Mouse (Mus musculus) thymus, postnatal 36 days (tissue): ENCODE data around the gene Ltb4r2.

Experiments used
- DNase-seq, 2 experiments: peaks; one replicate each; pipeline ENCODE4 v3.0.0; 2022; ENCODE audit warnings: mixed read lengths in 2 of 2

Gene Ltb4r2

GRCm38 (mm10) chr14:55743711-55744110 is 17.5 kb upstream of the Ltb4r2 start:
- peak; percentile 81 to 85 for DNase-seq

- peak; percentile 85 to 87 for DNase-seq
These were observed 15.9 kb upstream of the Ltb4r2 start, which contains the start of the genes Dhrs1 and Nop9 for GRCm38 (mm10) chr14:55745180-55745860. Gene Dhrs1, minus strand, starts transcription at chr14:55745690. Gene Nop9, plus strand, starts transcription at chr14:55745693.

DNA sequence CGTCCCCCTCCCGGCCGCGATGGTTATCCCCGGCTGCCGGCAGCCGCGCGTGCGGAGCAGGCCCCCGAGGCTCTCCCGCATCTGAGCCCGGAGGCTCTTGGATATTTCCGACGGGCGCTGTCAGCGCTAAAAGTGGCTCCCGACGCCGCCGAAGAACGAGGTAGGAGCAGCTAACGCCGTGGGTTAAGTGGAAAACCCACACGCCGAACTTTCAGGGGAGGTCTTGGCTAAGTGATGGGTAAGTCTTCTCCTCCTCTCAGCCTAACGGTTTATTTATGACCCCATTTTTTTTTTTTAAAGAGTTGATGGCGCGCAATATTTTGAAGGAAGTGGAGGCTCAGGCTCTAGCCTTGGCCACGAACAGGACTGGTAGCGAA is 15.4 kb upstream of the Ltb4r2 start:
- no peak for DNase-seq

GRCm38 (mm10) chr14:55747051-55747847 is 14.0 kb upstream of the Ltb4r2 start:
- DNase-seq: no peak

GRCm38 (mm10) chr14:55757566-55757965 is 3.7 kb upstream of the Ltb4r2 start:
- no peak for DNase-seq

DNA sequence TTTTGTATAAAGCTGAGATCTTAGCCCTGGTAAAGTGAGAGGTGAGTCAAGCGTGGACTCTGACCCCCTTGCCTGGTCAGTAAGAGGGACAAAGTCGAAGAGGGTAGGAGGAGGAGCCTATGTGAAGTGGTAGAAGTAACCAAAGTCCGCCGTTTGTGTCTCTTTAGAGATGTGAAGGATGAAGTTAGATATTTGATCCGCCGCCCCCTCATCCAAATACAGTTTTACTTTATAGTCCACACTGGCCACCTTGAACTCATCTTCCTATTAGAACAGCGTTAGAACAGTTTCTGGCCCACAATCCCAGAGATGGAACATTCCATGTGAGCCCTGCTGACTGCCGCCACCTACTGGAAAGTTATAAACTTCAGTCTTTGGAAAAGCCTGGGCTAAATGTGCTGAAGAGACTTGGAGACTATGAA is 2.9 kb upstream of the Ltb4r2 start, which contains the start of gene Cideb:
TSS of gene Cideb (minus strand) at position 96 of the 422 bp plus-strand sequence.
- DNase-seq: no peak

DNA sequence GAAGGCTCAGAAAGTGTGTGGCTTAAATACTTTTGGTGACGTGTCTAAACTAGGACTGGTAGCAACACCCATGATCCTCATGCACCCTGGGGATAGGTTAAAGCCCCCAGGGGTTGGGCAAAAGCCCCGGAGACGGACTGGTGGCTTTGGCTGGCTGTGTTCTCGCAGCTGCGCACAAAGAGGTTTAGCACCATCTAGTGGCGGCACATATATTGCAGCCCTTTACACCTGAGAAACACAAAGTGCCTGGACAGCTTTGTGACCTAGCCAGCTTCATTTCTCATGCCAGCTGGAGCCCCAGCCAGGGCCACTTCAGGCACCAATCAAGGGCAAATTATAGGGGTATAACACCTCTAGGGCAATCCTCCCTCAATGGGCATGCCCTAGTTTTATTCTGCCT is 1.1 kb upstream of the Ltb4r2 start:
- peak; percentile 77 to 83 for DNase-seq

GRCm38 (mm10) chr14:55762001-55762821 is 983 bp downstream of the Ltb4r2 start:
- peak in 1 of 2 experiments; percentile 31 for DNase-seq

- DNase-seq: no peak
These were observed 1.9 kb downstream of the Ltb4r2 start for GRCm38 (mm10) chr14:55763166-55763565.

DNA sequence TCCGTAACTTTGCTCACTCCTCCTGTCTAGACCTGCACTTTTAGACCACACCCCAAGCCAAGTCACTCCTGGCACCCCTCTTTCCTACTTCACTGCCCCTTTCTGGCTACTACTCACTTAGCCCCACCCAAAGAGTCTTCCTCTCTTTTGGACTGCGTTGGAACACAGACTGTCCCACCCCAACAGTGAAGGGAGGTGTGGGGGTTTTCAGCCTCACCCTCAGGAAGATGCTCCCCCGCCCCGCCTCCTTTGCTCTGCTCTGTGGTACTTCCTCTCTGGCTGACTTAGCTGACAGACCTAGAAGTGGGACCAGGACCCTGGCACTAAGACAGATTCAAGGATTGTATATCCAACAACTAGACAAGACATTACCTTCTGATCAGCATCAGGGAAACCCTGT is 4.5 kb downstream of the Ltb4r2 start, which contains the start of gene Ltb4r1:
TSS of gene Ltb4r1 (plus strand) at position 267 of the 400 bp plus-strand sequence.
- DNase-seq: no peak

DNA sequence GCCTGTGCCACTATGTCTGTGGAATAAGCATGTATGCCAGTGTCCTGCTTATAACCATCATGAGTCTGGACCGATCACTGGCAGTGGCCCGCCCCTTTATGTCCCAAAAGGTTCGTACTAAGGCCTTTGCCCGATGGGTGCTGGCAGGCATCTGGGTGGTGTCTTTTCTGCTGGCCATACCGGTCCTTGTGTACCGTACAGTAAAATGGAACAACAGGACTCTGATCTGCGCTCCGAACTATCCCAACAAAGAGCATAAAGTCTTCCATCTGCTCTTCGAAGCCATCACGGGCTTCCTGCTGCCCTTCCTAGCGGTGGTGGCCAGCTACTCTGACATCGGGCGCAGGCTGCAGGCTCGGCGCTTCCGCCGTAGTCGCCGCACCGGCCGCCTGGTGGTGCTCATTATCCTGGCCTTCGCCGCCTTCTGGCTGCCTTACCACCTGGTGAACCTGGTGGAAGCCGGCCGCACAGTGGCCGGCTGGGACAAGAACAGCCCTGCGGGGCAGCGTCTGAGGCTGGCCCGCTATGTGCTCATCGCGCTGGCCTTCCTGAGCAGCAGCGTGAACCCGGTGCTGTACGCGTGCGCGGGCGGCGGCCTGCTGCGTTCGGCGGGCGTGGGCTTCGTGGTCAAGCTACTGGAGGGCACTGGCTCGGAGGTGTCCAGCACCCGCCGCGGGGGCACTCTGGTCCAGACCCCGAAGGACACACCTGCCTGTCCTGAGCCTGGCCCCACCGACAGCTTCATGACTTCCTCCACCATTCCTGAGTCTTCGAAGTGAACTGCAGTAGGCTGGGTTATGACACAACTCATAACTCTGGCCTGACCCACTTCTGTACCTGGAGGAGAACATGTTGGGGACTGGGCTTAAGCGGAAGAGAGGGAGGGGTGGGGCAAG is 6.5 kb downstream of the Ltb4r2 start:
- DNase-seq: peak in 1 of 2 experiments; percentile 27

DNA sequence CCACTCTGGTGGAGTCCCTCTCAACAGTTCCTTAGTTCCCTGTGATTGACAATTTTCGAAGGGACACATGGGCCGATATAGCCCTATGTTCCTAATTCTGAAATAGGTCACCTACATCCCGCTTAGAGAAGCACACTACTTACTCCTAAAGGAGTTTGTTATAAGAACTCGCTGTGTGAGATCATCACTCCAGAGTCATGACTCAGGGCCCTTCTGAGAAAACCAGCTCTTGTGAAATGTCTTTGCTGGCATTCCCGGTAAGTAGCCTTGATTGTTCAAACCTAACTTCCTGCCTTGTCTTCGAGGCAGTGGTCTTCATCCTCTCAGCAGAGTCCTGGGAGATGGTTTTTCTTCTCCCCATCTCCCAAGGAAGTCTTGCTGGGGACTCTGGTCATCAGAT is 7.3 kb downstream of the Ltb4r2 start:
- no peak for DNase-seq

DNA sequence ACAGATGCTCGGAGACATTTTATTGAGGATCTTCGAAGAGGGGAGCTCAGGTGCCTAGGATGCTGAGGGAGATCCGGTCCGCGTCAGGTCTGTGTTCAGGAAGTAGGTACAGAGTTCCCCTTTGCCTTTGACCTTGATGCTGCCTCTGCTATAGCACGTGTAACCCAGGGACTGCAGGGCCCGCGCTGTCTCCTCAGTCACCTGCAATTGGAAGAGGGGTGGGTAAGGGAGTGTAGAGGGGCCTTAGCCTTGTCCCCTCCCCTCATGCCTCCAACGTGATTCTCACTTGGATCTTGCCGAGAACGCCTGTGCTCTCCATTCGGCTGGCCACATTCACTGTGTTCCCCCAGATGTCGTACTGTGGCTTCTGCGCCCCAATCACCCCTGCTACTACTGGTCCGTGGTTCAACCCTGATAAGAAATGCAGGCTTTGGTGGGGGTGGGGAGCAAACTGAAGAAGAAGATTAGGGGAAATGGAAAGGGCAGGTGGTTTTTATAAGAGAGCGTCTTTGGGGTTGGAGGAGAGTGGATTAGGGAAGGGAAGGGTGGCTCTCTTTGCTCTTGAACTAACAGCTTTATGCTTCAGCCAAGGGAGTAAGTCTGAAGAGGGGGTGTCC is 8.0 kb downstream of the Ltb4r2 start:
- no peak for DNase-seq

- no peak for DNase-seq
These were observed 15.5 kb downstream of the Ltb4r2 start for GRCm38 (mm10) chr14:55776711-55777110.

GRCm38 (mm10) chr14:55777176-55777575 is 15.9 kb downstream of the Ltb4r2 start:
- DNase-seq: no peak

DNA sequence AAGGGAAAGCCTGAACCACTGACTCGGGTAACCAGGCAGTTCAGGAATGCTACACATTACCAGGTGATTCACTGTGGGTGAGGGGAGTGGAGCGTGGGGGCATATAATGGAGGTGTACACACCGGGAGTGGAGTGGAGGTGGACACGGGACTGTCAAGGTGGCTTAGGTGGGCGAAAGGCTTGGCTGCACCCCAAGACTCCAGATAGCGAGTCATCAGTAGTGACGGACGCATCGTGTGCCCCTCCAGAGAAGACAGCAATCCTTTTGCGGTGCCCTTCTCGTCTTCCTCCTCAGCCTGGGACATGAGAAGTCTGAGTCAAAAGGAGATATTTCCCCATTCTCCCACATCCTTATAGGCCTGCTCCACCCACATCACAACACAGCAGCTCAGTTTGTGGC is 16.6 kb downstream of the Ltb4r2 start:
- DNase-seq: no peak

DNA sequence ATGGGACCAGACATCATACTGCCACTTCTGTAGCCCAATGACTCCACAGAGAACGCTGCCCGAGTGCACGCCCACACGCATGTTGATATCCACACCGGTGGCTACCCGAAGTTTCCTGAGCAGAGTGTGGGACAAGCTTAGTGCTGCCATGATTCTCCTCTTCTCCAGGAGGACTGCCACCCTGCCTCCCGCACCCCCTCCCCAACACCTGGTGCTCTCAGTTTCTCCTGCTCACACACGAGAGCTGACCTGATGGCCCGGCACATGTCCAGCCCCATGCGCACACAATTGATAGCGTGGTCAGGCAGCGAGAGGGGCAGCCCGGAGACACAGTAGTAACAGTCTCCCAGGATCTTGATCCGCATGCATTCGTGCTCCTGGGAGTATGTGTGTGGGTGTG is 17.5 kb downstream of the Ltb4r2 start:
- DNase-seq: no peak

DNA sequence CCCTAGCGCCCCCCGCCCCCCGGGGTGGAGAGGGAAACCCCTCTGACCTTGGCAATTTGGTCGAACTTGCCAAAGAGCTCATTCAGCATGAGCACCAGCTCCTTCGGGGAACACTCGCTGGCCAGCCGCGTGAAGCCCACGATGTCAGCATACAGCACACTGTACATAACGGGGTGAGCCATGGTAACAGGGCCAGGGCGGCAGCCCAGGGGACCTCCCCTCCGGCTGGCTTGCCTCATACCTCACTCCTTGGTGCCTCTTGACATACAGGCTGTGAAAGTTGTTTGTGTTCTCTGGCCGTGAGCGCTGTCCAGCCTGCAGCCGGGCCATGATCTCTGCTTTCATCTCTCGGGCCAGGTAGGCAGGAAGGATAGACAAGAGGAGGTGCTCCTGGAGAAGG is 18.4 kb downstream of the Ltb4r2 start:
- DNase-seq: no peak

DNA sequence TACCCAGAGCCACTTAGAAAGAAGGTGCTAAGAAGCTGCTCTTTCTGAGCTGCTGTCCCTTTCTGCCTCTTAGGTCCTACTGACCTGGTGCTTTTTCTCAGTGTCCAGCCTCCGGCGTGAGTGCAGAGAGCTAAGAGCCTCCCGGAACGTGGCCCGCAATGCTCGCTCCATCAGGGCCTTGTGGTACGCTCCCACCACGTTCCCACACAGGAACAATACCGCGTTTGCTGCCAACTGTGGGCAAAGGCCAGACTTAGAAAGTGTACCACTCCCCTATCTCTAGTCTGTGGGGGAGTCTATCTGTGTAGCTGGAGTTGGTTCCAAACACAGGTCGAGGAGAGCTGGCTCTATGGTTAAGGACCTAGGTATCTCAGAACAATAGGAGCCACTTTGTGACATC is 19.5 kb downstream of the Ltb4r2 start:
- DNase-seq: no peak

DNA sequence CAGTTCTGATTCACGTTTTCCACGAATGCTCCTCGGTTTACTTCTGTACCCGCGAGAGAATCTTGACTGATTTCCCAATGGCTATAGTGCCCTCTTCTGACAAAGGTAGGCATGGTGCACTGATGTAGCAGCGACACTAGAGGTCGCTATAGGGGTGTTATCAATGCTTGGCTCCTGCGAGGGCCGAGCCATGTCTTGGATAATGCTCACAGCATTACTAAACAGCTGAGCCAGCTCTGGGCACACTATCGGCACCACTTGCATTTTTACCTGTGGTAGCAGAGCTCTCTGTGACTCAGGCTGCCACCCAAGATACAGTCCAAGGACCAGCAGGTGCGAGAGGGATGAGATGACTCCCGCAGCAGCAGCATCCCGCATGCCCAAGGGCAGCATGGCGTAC is 20.1 kb downstream of the Ltb4r2 start:
- peak; percentile 25 to 39 for DNase-seq

GRCm38 (mm10) chr14:55782361-55782960 is 21.2 kb downstream of the Ltb4r2 start:
- DNase-seq: no peak
